Comparison of ENCODE assay signal across 21 mouse cellular contexts in genomic region chr17:67308421-67308820, GRCm38 (mm10). TPM values are rescaled to one million over a fixed set of nuclear protein-coding genes. Genes with fewer than 3 reads are reported as not detected.
DNase-seq lines count a peak whose midpoint lies in the region; ATAC-seq and TF ChIP-seq lines count a peak whose summit lies in the region.
"Had no signal": no experiment of that assay in that cellular context is flagged by ENCODE, and none has a peak within 500 bp of the region (broad histone marks: within the 10 kb centered on the region; RNA-seq: fewer than 3 reads in every experiment).

No protein-coding gene starts in this region.

- no peak for TF ChIP-seq POLR2A in heart, adult 2 months (IDR thresholded peaks at IDR 0.05; ENCODE audit: insufficient read depth, low read depth, low read length)

- H3K4me2 ChIP-seq in heart, postnatal 0 days (ENCODE audit: low read depth, low read length) = no peak overlapping the region
- H3K4me2 ChIP-seq: embryonic facial prominence, embryonic 12.5 days; forebrain, embryonic 15.5 days; hindbrain, embryonic 14.5 days; intestine, embryonic 15.5 days had no signal

- WGBS in heart, adult 2 months = 43% methylated on average over 3 of the region's 3 CpGs
- 39% methylated on average over 3 of the region's 3 CpGs for WGBS in heart, postnatal 0 days

- no peak for ATAC-seq in heart, postnatal 0 days (ENCODE audit: insufficient read depth, low read depth)
- no peak for ATAC-seq in monocyte, adult 5-6 weeks (replicated peaks; ENCODE audit: insufficient number of reproducible peaks, low FRiP score, low TSS enrichment, poor library complexity, severe bottlenecking)
- ATAC-seq: activated CD4-positive, CD25-positive, alpha-beta regulatory T cell, adult 4 months; forebrain, embryonic 15.5 days; intestine, embryonic 15.5 days; Patski had no signal

- intact Hi-C loops in heart, adult 2 months (cut with DNase I) = loop anchor here (5.0 kb wide), 1 partner anchor 126 kb away; no protein-coding TSS in a partner anchor

- peaks cover 28% of the 10 kb centered on the region for H3K4me1 ChIP-seq in heart, adult 2 months (ENCODE audit: control insufficient read depth, insufficient read depth, low read length)
- H3K4me1 ChIP-seq in heart, postnatal 0 days (ENCODE audit: control insufficient read depth, insufficient read depth) = peaks cover 46% of the 10 kb centered on the region
- H3K4me1 ChIP-seq: intestine, embryonic 15.5 days had no signal

- TF ChIP-seq EP300 in heart, adult 2 months (IDR thresholded peaks at IDR 0.05; ENCODE audit: insufficient read depth, low read depth, low read length) = no peak
- TF ChIP-seq EP300 in heart, postnatal 0 days (IDR thresholded peaks at IDR 0.05; ENCODE audit: low read depth) = no peak

- peaks cover 25% of the 10 kb centered on the region for H3K36me3 ChIP-seq in heart, adult 2 months (ENCODE audit: control insufficient read depth, insufficient read depth, low read length)
- H3K36me3 ChIP-seq in heart, postnatal 0 days (replicated peaks; ENCODE audit: control insufficient read depth, insufficient read depth, low read length) = no peaks in the 10 kb centered on the region
- H3K36me3 ChIP-seq: embryonic facial prominence, embryonic 12.5 days; forebrain, embryonic 15.5 days; intestine, embryonic 15.5 days had no signal

- H3K9me3 ChIP-seq in heart, postnatal 0 days (replicated peaks; ENCODE audit: control insufficient read depth, low read length) = no peaks in the 10 kb centered on the region
- H3K9me3 ChIP-seq: embryonic facial prominence, embryonic 12.5 days; forebrain, embryonic 15.5 days; intestine, embryonic 15.5 days had no signal

- no peak for TF ChIP-seq CTCF in heart, adult 2 months (IDR thresholded peaks at IDR 0.05)
- TF ChIP-seq CTCF in heart, postnatal 0 days (IDR thresholded peaks at IDR 0.05; ENCODE audit: low read depth) = no peak

- peak overlapping the region; percentile 89 for H3K27ac ChIP-seq in heart, adult 2 months
- peak overlapping the region; percentile 71 for H3K27ac ChIP-seq in heart, postnatal 0 days (ENCODE audit: low read depth)
- H3K27ac ChIP-seq: embryonic facial prominence, embryonic 12.5 days; forebrain, embryonic 15.5 days; hindbrain, embryonic 14.5 days; intestine, embryonic 15.5 days had no signal

- H3K4me3 ChIP-seq in heart, adult 2 months = no peak overlapping the region
- no peak overlapping the region for H3K4me3 ChIP-seq in heart, postnatal 0 days (ENCODE audit: low read depth, low read length)
- H3K4me3 ChIP-seq: embryonic facial prominence, embryonic 12.5 days; forebrain, embryonic 15.5 days; intestine, embryonic 15.5 days had no signal

- DNase-seq in gastrocnemius, postnatal 10 days = peak; percentile 30
- DNase-seq in gastrocnemius, adult 8-10 months (ENCODE audit: low spot score in 2 of 2) = no peak
- no peak for DNase-seq in heart, adult 2 months
- DNase-seq in heart, adult 9 months (ENCODE audit: low spot score in 2 of 2) = no peak
- DNase-seq in NIH3T3 (ENCODE audit: low read depth) = peak; percentile 80
- peak; percentile 62 for DNase-seq in heart, postnatal 0 days (ENCODE audit: low spot score)
- DNase-seq in urinary bladder, adult 18-20 months (ENCODE audit: low spot score in 2 of 2) = no peak
- DNase-seq: adrenal gland, postnatal 14 days; cerebellum, adult 11-12 months; cerebellum, adult 9-10 months; cerebellum, postnatal 25 days; kidney, adult 18-20 months had no signal

- no peaks in the 10 kb centered on the region for H3K27me3 ChIP-seq in heart, adult 2 months (ENCODE audit: control insufficient read depth, insufficient read depth, low read length)
- H3K27me3 ChIP-seq in heart, postnatal 0 days (ENCODE audit: control insufficient read depth, insufficient read depth, low read length) = no peaks in the 10 kb centered on the region
- H3K27me3 ChIP-seq: embryonic facial prominence, embryonic 12.5 days; forebrain, embryonic 15.5 days; intestine, embryonic 15.5 days; Patski had no signal

- no peak overlapping the region for H3K9ac ChIP-seq in heart, adult 2 months (ENCODE audit: low read depth, low read length)
- no peak overlapping the region for H3K9ac ChIP-seq in heart, postnatal 0 days (replicated peaks; ENCODE audit: low read depth, low read length)
- H3K9ac ChIP-seq: embryonic facial prominence, embryonic 12.5 days; forebrain, embryonic 15.5 days; hindbrain, embryonic 14.5 days; intestine, embryonic 15.5 days had no signal

- H3K79me2 ChIP-seq in heart, adult 2 months (replicated peaks; ENCODE audit: control insufficient read depth, insufficient read depth, low read length) = peaks cover 15% of the 10 kb centered on the region

RNA-seq across cellular contexts. Expression of gene Ptprm, which starts 45.8 kb away (rescaled TPM):
- total RNA-seq in gastrocnemius, postnatal 10 days (2021) = 10 to 100 TPM; 40.2 to 48.8 TPM
- 10 to 100 TPM; 20.1 to 26.0 (median 22.7) TPM for total RNA-seq in gastrocnemius, adult 8-10 months (2022)
- 10 to 100 TPM; 78.9 to 88.5 TPM for total RNA-seq in heart, adult 2 months (2021)
- polyA plus RNA-seq in heart, adult 2 months (2012; rRNA removed) = 34.6 and 46.9 TPM in 2 replicates
- total RNA-seq in heart, postnatal 0 days (2014; rRNA removed; ENCODE audit: low replicate concordance) = 46.1 and 48.0 TPM in 2 replicates
- polyA plus RNA-seq in heart, postnatal 0 days (2015; fragmentation: Nextera tagmentation; extraction: Ambion mirVana) = 9.8 and 11.9 TPM in 2 replicates
- total RNA-seq in monocyte, adult 5-6 weeks (2017) = 0.49 TPM in 1 of 3 replicates, not detected in the others
- total RNA-seq: hematopoietic stem cell, adult 5-6 weeks; MEL had no signal
- polyA plus RNA-seq: activated CD4-positive, CD25-positive, alpha-beta regulatory T cell, adult 4 months had no signal

Comparison
In these comparisons a context has a peak if more than half of its experiments do, and no peak if none do; other contexts are left out.
1. DNase-seq: peak in gastrocnemius, postnatal 10 days (single experiment), NIH3T3 (single experiment) and heart, postnatal 0 days (single experiment); none in gastrocnemius, adult 8-10 months (0 of 2), heart, adult 2 months (0 of 2), heart, adult 9 months (0 of 2) and urinary bladder, adult 18-20 months (0 of 2).
2. RNA of gene Ptprm, which starts 45.8 kb away (total RNA-seq): 78.9 to 88.5 TPM in heart, adult 2 months, 40.2 to 48.8 TPM in gastrocnemius, postnatal 10 days, 46.1 to 48.0 TPM in heart, postnatal 0 days and 20.1 to 26.0 TPM in gastrocnemius, adult 8-10 months; 0.49 TPM in monocyte, adult 5-6 weeks; every median in the first group is over 10 times any median in the second.